Mouse (Mus musculus) granulocyte monocyte progenitor cell, adult 5-6 weeks (primary cell): ENCODE results near the gene Slc13a3. TPM values are rescaled to one million over a fixed set of nuclear protein-coding genes. Genes with fewer than 3 reads are reported as not detected.
"Not testable (repeated sequence)": the region's sequence is repeated elsewhere in the genome, so short reads cannot be mapped to it uniquely, and the experiment has no call there.

Experiments
- ATAC-seq: replicated peaks from 2 replicates; pipeline ENCODE4 v1.8.0; 2016; ENCODE audit warnings: mild to moderate bottlenecking, moderate TSS enrichment, inconsistent platforms; ENCODE audit not compliant: poor library complexity, severe bottlenecking
- total RNA-seq, 2 experiments: library from RNA; stranded (forward) in 1 of 2; stranded (reverse) in 1 of 2; fragments of 200-712, 200-1000 nt in 1 of 2; fragments of >200 nt in 1 of 2; fragmentation: Nextera tagmentation in 1 of 2; gene quantifications; 2 replicates each; pipeline ENCODE4 v1.2.3; 2014 to 2017

The Slc13a3 gene
- total RNA-seq (2014; fragmentation: Nextera tagmentation) (not detected in 2 replicates), total RNA-seq (2017) (0.04 and 0.67 TPM in 2 replicates)

GRCm38 (mm10) chr2:165473003-165473402 lies at the start of gene Slc13a3:
Gene Slc13a3, minus strand, starts transcription at chr2:165473230.
- no peak; the same call in 1 of the 2 replicates for ATAC-seq

GRCm38 (mm10) chr2:165515178-165515728 lies 42.2 kb upstream of the Slc13a3 start:
- no peak for ATAC-seq

- ATAC-seq = no peak
Measured at GRCm38 (mm10) chr2:165512870-165513600, 40.0 kb upstream of the Slc13a3 start.

GRCm38 (mm10) chr2:165512426-165512825 lies 39.4 kb upstream of the Slc13a3 start:
- no peak for ATAC-seq

- ATAC-seq = not testable (repeated sequence)
Measured at GRCm38 (mm10) chr2:165511530-165511929, 38.5 kb upstream of the Slc13a3 start.

GRCm38 (mm10) chr2:165510914-165511458 lies 38.0 kb upstream of the Slc13a3 start:
- ATAC-seq = peak; percentile 65

- ATAC-seq = no peak
Measured at GRCm38 (mm10) chr2:165510466-165510865, 37.4 kb upstream of the Slc13a3 start.

GRCm38 (mm10) chr2:165509686-165510085 lies 36.7 kb upstream of the Slc13a3 start:
- no peak for ATAC-seq

GRCm38 (mm10) chr2:165503259-165504203 lies 30.5 kb upstream of the Slc13a3 start, which contains the start of gene Slc2a10:
Gene Slc2a10, plus strand, starts transcription at chr2:165503787.
- ATAC-seq = peak; percentile 90

- ATAC-seq = no peak
Measured at GRCm38 (mm10) chr2:165498816-165499215, 25.8 kb upstream of the Slc13a3 start.

GRCm38 (mm10) chr2:165497706-165498275 lies 24.8 kb upstream of the Slc13a3 start:
- ATAC-seq = no peak

GRCm38 (mm10) chr2:165496251-165496650 lies 23.2 kb upstream of the Slc13a3 start:
- 0 out of 2 replicates have a peak, but pooled peaks have one; percentile 33 for ATAC-seq

GRCm38 (mm10) chr2:165494495-165494894 lies 21.5 kb upstream of the Slc13a3 start:
- ATAC-seq = no peak

- no peak for ATAC-seq
Measured at GRCm38 (mm10) chr2:165493587-165494210, 20.7 kb upstream of the Slc13a3 start.

GRCm38 (mm10) chr2:165492648-165493553 lies 19.9 kb upstream of the Slc13a3 start, which contains the start of gene Trp53rka:
Gene Trp53rka, minus strand, starts transcription at chr2:165493324.
- ATAC-seq = peak; percentile 95

GRCm38 (mm10) chr2:165486881-165487535 lies 14.0 kb upstream of the Slc13a3 start:
- peak; percentile 59 for ATAC-seq

- no peak; the same call in 1 of the 2 replicates for ATAC-seq
Measured at GRCm38 (mm10) chr2:165486401-165486800, 13.4 kb upstream of the Slc13a3 start.

GRCm38 (mm10) chr2:165485826-165486225 lies 12.8 kb upstream of the Slc13a3 start:
- no peak for ATAC-seq
